Mouse (Mus musculus): ENCODE results near the gene Ascc2.

DNA sequence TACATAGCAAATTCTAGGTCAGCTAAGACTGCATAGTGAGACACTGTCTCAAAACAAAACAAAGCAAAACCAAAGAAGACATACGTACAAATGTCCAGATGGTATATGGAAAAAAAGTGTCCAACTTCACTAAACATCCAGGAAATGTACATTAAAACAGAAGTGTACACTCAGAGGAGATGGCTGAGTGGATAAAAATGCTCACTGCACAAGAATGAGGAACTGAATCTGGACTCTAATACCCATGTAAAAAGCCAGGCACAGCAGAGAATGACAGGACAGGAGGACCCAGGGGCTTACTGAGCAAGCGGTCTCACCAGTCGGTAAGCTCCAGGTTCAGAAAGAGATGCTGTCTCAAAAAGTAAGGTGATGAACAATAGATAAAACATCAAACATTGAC, 37.6 kb upstream of the Ascc2 start:
- TF ChIP-seq POLR2A (IDR thresholded peaks at IDR 0.05; ENCODE audit: low read depth, low read length): no peak
- no peak for TF ChIP-seq CTCF (conservative IDR thresholded peaks at IDR 0.05; ENCODE audit: insufficient read depth, insufficient read length, low read depth, low read length)
